Mouse (Mus musculus): ENCODE results near the gene Hus1.

Gene Hus1

GRCm38 (mm10) chr11:8978154-8978553 lies 32.8 kb downstream of the Hus1 start:
- no peak for DNase-seq (ENCODE audit: low spot score)

- DNase-seq (ENCODE audit: low spot score), result no peak
Measured at GRCm38 (mm10) chr11:8973166-8973565, 37.8 kb downstream of the Hus1 start, which contains the start of gene Pkd1l1. Gene Pkd1l1 (minus strand): TSS chr11:8973266.

- no peak for DNase-seq (ENCODE audit: low spot score)
Measured at GRCm38 (mm10) chr11:8972093-8972492, 38.9 kb downstream of the Hus1 start.

GRCm38 (mm10) chr11:8970509-8970908 lies 40.5 kb downstream of the Hus1 start:
- DNase-seq (ENCODE audit: low spot score), result no peak

GRCm38 (mm10) chr11:8968094-8968493 lies 42.9 kb downstream of the Hus1 start:
- DNase-seq (ENCODE audit: low spot score), result no peak

GRCm38 (mm10) chr11:8958572-8958971 lies 52.4 kb downstream of the Hus1 start:
- no peak for DNase-seq (ENCODE audit: low spot score)

GRCm38 (mm10) chr11:8958108-8958507 lies 52.9 kb downstream of the Hus1 start:
- no peak for DNase-seq (ENCODE audit: low spot score)

GRCm38 (mm10) chr11:8957023-8957422 lies 54.0 kb downstream of the Hus1 start:
- DNase-seq (ENCODE audit: low spot score), result no peak

GRCm38 (mm10) chr11:8955678-8956077 lies 55.3 kb downstream of the Hus1 start:
- DNase-seq (ENCODE audit: low spot score), result no peak

- DNase-seq (ENCODE audit: low spot score), result no peak
Measured at GRCm38 (mm10) chr11:8949765-8950430, 61.1 kb downstream of the Hus1 start.

GRCm38 (mm10) chr11:8948871-8949270 lies 62.1 kb downstream of the Hus1 start:
- DNase-seq (ENCODE audit: low spot score), result no peak

- no peak for DNase-seq (ENCODE audit: low spot score)
Measured at GRCm38 (mm10) chr11:8944114-8944513, 66.9 kb downstream of the Hus1 start.

Data from T-cell, adult 2 months (primary cell).